Mouse (Mus musculus) liver (tissue): ENCODE measurements around the gene Sept7.
A peak's percentile ranks its signal among the peaks of the same experiment; 100 is the strongest.
"Not testable (repeated sequence)": the region's sequence is repeated elsewhere in the genome, so short reads cannot be mapped to it uniquely, and the experiment has no call there.

ENCODE experiments used
- DNase-seq: peaks from one replicate; pipeline ENCODE4 v3.0.0-alpha.2; 2020; ENCODE audit warnings: mixed read lengths

The Sept7 gene

DNA sequence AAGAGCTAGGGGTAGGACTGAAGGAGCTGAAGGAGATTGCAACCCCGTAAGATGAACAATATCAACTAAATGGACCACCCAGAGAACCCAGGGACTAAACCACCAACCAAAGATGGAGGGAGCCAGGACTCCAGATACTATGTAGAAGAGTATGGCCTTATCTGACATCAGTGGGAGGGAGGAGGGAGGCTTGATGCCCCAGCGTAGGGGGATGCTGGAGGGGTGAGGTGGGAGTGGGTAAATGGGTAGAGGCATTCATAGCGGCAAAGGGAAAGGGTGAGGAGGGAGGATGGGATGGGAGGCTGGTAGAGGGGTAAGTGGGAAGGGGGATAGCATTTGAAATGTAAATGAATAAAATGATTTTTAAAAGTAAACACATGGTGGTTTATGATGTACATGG lies 8.2 kb downstream of the Sept7 start:
- no peak for DNase-seq

DNA sequence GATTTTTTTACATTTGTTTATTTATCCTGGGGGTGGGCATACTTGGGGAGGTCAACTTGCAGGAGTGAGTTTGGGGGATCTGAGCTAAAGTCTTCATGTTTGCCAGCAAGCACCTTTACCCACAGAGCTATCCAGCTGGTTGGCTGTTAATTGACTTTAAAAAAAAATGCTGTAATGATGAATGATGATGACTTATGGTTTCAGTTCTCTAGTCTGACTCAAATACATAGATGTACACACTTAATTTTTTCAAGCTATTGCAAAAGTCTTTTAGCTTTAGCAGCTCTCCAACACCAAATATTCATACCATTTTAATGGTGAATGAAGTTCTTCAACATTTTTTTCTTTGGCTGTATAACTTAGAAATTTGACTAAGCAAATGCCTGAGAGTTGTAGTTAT lies 8.7 kb downstream of the Sept7 start:
- DNase-seq = no peak

DNA sequence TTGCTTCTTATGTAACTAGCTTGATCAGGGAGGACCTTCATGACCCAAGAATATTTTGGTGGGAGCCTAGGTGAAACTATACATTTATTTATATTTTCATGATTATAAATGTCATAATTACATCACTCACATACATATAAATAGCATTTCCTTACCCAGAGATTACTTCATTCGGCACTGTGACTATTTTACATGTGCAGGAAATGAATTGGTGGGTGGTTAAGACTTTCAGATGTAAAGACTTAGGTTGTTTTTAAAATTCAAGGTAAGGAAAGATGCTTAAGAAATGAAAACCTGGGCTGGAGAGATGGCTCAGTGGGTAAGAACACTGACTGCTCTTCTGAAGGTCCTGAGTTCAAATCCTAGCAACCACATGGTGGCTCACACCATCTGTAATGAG lies 9.8 kb downstream of the Sept7 start:
- DNase-seq = no peak

- no peak for DNase-seq
Measured at GRCm38 (mm10) chr9:25265795-25266194, 13.6 kb downstream of the Sept7 start.

DNA sequence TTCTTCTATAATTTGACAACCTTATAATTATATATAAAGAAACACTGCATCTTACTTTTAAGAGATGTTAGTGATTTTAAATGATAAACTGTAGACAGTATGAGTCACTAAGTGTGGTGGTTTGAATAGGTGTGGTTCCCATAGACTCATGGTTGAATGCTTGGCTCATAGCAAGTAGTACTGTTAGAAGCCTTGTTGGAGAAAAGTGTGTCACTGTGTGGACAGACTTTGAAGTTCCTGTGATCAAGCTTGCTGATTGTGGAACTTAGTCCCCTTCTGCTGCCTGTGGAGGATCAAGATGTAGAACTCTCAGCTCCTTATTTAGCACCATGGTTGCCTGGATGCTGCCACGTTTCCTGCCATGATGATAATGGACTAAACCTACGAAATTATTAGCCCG lies 14.9 kb downstream of the Sept7 start:
- no peak for DNase-seq

GRCm38 (mm10) chr9:25267574-25267973 lies 15.3 kb downstream of the Sept7 start:
- peak; percentile 9 for DNase-seq

DNA sequence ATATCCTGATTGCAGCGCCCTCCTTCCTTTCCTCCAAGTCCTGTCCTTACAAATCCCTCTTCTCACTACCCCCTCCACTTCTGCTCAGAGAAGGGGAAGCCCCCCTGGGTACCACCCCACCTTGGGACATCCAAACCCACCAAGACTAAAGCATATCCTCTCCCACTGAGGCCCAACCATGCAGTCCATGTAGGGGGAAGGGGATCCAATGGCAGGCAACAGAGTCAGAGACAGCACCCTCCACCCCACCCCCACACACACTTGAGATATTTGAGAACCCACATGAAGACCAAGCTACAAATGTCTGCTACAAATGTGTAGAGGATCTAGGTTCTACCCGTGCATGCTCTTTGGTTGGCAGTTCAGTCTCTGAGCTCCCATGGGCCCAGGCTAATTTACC lies 19.7 kb downstream of the Sept7 start:
- no peak for DNase-seq

GRCm38 (mm10) chr9:25289796-25290195 lies 37.6 kb downstream of the Sept7 start:
- no peak for DNase-seq

- DNase-seq = no peak
Measured at GRCm38 (mm10) chr9:25309505-25310182, 57.4 kb downstream of the Sept7 start.

GRCm38 (mm10) chr9:25314304-25314703 lies 62.1 kb downstream of the Sept7 start:
- no peak for DNase-seq

DNA sequence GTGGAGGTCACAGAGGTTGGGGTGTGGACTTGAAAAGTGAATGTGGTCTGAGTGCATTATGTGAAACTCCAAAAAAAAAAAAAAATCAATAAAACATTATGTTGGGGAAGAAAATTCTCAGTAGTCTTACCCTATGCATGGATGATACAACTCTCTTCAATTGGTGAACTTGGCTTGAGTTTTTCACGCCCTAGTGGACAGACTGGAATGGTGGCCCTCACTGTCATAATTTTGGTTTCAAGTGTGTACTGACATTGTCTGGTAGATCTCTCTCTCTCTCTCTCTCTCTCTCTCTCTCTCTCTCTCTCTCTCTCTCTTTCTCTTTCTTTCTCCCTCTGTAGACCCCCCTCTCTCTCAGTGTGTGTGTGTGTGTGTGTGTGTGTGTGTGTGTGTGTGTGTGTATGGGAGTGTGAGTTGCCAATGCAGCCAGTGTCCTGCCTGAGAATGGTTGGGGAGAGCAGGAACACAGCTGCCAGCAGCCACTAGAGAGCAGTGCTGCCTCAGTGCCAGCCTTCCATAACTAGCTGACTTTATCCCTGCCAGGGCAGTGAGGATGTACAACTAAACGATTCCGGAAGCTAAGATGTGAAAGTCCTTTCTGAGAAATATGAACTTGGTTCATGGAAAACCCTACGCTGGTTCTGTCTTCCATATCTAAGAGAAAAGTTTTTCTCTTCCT lies 65.7 kb downstream of the Sept7 start:
- DNase-seq = peak; percentile 21

- DNase-seq = not testable (repeated sequence)
Measured at GRCm38 (mm10) chr9:25319676-25320075, 67.4 kb downstream of the Sept7 start.

DNA sequence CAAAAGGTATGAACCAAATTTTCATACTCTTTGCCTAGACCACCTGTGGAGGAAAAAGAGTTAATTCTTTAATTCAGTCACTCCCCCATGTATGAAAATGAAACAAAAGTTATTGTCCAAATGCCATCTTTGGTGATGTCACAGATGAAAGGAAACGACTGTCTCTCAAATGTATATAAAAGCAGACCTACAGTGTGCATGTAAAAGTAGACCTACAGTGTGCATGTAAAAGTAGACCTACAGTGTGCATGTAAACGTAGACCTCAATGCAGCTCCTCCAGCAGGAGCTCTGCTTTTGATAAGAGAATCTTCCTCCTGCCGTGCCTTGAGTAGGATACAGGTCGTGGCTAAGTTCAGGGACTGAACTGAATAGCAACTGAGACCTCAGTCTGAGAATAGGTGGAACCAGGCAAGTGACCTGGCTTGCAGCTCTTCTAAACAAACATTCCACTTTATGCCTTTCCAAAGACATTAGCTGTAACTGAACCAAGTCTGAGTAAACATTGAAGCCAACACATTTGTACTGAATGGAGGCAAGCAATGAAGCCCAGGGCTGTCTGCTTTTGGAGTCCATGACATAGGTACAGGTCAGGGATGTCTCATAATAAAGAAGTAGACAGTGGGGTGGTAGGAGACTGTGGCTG lies 75.6 kb downstream of the Sept7 start:
- no peak for DNase-seq

DNA sequence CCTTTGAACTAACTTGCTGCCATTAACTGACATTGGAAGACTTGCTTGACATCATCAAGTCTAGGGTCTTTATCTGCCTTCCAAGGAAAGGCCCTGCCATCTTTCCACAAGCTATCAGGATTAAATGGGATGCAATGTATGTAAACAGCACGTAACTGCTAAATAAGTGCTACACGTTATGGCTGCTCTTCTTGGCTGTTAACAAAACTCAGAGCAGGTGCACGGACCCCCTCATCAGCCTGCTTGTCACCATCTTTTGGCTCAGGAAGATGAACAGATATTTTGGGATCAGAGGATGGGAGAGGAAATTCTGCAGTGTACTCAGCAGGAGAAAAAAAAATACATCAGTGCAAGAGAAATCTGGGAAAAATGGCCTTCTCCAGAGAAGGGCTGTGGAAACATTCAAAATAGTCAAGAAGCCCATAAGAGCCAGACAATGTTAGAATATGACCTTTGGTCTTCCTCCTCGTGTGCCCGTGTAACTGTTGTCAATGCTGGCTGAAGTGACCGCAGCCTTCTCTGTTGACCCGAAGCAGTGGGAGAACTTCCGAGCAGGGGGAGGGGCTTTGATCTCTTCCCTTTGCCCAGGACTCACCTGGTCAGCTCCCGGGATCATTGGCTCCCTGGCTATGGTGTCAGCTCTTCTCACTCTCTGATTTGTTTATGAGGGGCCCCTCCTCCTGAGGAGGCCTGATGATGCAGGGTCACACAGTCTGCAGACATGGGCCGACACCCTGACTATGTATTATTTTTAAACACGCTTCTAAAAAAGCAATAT lies 76.9 kb downstream of the Sept7 start:
- peak; percentile 14 for DNase-seq

GRCm38 (mm10) chr9:25337436-25338198 lies 85.4 kb downstream of the Sept7 start:
- no peak for DNase-seq

DNA sequence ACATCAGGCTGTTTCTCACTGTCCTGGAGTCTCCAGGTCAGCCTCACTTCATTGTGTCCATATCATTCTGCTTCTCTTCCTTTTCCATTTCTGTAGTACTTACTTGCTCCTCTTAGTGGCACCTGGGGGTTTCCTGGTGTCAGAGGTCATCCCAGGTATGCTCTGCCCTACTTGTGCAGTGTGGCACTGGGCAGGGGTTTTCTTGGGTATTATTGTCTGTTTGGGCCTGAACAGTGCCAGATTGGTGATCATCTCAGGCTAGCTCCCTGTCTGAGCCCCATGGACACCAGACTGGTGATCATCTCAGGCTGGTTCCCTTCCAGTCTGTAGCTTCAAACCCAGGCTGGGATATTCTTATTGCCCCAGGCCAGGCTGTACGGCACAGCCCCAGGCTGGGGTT lies 88.2 kb downstream of the Sept7 start:
- no peak for DNase-seq

- DNase-seq = no peak
Measured at GRCm38 (mm10) chr9:25353775-25354174, 101.5 kb downstream of the Sept7 start.

- DNase-seq = no peak
Measured at GRCm38 (mm10) chr9:25355806-25356205, 103.6 kb downstream of the Sept7 start.

DNA sequence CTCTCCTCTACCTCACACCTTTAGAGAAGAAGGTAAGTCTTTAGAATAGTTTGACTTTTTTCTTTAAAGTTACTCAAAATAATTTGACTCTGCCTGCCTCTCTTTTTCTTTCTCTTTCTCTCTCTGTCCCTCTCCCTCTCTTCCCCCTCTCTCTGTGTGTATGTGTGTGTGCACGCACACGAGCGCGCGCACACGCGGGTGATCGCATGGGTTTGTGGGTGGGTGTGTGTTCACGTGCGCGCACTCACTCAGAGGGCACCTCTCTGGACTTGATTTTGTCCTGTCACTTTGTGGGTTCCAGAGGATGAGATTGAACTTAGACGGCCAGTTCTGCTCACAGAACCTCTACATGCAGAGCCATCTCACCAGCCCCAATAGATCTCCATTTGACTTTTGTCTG lies 105.3 kb downstream of the Sept7 start:
- no peak for DNase-seq

- no peak for DNase-seq
Measured at GRCm38 (mm10) chr9:25358018-25358417, 105.8 kb downstream of the Sept7 start.
